Mouse (Mus musculus) thymus, postnatal 36 days (tissue): ENCODE data around the gene Nubp2.

Source experiments
- DNase-seq, 2 experiments: peaks; one replicate each; pipeline ENCODE4 v3.0.0; 2022; ENCODE audit warnings: mixed read lengths in 2 of 2

Nubp2 gene

DNA sequence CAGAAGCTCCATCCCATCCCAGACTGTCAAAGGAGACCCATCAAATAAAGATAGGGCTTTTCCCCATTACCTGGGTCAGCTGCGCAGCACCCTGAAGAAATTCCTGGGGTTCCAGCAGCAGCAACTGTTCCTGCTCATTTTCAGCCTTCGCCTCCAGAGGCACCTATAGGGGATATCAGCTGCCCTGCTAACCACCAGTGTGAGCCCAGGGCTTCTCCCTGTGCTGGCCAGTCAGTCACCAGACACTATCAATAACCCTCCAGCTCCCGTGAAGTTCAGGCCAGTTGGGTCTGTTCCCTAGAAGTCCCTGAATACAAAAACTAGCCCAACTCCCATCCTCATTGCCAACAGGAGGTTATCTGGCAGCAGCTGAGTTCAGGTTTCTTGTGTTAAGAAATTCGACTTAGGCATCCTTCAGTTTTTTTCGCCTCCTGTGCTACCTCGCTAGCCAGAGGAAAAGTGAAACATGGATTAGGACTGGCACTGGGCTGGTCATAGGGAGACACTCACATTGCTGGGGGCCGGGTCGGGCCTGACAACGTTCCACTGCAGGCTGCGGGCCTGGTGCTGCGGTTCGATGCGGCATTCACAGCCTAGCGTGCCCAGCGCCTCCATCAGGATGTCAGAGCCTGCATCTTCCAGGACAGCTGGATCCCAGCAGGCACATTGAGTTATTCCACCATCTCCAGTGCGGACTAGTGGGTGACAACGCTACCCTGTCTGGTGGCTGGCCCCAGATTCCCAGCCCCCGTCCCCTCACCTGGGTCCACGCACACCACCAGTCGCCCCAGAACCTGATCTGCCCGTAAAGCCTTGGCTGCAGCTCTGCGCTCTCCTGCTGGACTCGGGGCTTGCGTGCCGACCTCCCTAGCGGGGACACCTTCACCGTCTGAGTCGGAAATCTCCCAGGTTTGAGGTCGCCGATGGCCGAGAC, 8.2 kb upstream of the Nubp2 start:
- no peak for DNase-seq

- no peak for DNase-seq
Observed at GRCm38 (mm10) chr17:24893276-24893675, 7.1 kb upstream of the Nubp2 start.

DNA sequence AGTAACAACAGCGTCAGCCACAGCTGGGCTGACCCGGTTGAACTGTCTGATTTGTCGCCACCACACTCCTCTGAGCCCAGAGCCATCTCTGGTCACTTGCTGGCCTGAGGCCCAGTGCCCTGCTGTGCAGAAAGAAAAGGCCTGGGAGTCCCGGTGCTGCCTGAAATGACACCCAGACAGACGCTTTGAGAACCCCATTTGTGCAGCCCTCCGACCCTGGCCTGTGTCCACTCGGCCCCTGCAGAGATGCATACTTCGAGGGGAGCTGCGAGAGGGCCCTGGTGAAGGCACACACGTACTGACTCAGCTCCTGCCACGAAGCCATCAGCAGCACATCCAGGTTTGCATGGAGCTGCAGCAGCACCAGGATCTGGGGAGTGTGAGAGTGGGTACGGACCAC, 6.6 kb upstream of the Nubp2 start:
- DNase-seq, result no peak

- DNase-seq, result no peak
Observed at GRCm38 (mm10) chr17:24891321-24891720, 5.2 kb upstream of the Nubp2 start.

- DNase-seq, result no peak
Observed at GRCm38 (mm10) chr17:24890151-24891092, 4.3 kb upstream of the Nubp2 start.

- DNase-seq, result no peak
Observed at GRCm38 (mm10) chr17:24888862-24889261, 2.7 kb upstream of the Nubp2 start.

DNA sequence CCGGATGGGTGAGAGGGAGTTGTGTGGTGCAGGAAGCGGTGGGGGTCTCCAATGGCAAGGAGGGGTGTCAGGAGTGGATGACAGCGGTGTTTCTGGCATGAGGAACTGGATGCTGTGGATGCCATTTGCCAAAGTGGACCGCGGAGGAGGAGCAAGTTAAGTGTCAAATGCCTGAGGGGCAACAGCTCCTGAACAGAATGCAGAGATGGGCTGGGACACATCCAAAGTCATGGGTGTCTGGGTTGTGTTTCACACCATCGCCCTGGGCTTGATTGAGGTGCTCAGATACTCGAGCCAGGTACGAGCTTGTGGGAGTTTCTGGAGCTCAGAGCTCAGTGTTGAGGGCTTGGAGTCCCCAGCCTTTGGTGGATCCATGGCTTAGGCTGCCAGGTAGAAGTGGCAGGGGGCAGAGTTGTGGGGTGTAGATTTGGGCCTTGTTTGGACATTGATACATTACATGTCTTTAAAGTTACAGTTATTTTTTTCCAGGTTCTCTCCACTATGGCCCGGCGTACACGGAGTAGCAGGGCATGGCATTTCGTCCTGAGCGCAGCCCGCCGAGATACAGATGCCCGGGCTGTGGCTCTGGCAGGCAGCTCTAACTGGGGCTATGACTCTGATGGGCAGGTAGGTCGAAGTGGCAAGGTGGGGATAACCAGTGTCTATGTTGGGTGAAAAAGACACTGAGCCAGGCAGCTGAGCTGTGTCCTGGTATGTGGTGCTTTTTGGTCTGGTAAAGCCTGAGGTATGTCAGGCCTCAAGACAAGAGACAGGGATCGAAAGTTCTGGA, 1.3 kb upstream of the Nubp2 start:
- no peak for DNase-seq

GRCm38 (mm10) chr17:24886932-24887271, 753 bp upstream of the Nubp2 start:
- DNase-seq, result no peak

- no peak for DNase-seq
Observed at GRCm38 (mm10) chr17:24885356-24886133, 604 bp downstream of the Nubp2 start.

GRCm38 (mm10) chr17:24884391-24884790, 1.8 kb downstream of the Nubp2 start:
- DNase-seq, result no peak

GRCm38 (mm10) chr17:24881738-24882440, 4.3 kb downstream of the Nubp2 start:
- DNase-seq, result peak in 1 of 2 experiments; percentile 32

GRCm38 (mm10) chr17:24878531-24878930, 7.6 kb downstream of the Nubp2 start:
- no peak for DNase-seq

DNA sequence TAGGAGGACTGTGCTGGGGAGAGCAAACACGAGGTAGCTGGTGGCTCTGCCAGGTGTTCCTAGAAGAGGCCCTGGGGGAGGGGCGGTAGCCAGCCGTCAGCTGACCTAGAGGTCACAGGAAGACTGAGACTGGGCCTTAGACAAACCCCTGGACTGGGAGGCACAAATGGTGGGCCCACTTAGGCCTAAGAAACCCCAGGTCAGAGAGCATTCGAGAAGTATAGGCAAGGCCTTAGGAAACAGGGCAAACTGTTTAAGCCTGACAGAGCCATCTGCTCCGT, 8.1 kb downstream of the Nubp2 start:
- peak; percentile 40 to 67 for DNase-seq

DNA sequence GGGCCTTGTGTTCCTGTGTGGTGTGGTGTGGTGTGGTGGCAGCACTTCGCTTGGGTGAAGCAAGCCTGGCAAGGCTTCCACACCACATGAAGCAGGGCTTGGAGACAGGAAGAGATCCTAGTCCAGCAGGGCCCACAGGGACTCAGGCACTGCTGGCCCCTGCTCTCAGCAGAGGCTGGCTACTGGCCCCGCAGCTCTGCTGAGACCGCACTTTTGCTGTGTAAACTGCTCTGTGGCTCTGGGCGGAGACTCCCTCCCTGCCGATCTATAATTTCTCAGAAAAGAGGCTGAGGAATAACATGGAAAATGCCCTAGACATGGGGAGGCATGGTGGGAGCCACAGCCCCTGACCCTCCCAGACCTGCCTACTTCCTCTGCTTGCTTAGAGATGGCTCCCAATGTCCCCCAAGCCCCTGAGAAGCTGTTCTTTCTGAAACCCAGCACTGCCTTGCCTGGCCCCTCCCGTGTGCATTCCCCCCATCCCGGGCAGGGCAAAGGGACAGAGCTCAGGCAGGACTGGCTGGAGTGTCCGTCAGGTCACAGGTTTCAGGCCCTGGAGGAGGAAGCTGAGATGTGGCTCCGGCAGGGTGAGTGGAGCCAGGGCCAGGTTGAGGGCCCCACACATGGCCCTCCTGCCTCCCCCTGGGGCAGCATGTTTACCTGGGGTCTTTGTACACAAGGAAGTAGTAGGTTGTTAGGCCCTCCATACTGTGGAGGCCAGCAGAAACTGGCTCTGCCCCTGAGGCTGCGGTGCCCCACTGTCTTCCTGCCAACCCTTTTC, 8.6 kb downstream of the Nubp2 start:
- no peak for DNase-seq

DNA sequence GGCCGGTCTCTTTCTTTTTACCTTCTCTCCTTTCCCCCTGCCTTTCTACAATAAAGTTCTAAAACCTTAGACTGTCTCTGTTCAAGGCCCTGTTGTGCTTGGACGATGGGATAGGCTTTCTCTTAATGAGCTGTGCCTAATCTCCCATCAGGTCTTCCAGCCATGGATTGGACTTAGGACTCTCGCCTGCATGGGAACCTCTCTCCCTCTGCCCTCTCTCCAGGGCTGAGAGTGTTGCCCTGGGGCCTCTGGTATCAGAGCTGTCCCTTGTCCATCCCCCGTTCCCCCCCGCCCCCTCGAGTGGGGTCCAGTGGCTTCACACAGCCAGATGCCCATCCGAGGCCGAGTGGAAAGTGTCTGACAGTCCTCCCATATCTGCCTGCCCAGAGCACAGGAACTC, 11.2 kb downstream of the Nubp2 start:
- no peak for DNase-seq

GRCm38 (mm10) chr17:24874405-24874745, 11.8 kb downstream of the Nubp2 start:
- DNase-seq, result no peak

- DNase-seq, result no peak
Observed at GRCm38 (mm10) chr17:24873695-24874404, 12.3 kb downstream of the Nubp2 start.

DNA sequence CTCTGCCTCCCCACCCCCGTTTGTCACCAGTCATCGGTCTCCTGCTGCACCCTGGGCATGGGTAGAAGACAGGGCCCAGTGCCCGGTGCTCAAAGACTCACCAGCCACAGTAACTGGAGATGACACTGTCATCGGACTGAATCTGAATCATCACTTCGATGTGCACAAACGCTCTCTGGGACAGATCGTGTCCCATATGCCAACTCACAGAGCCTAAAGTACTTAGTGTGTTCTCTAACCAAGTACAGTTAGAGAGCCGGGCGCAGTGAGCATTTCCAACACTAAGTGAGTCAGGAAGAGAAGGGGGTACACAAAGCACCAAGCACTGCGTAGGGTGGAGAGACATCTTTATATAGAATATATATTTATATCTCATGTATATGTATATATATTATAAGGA, 18.2 kb downstream of the Nubp2 start:
- no peak for DNase-seq

GRCm38 (mm10) chr17:24865776-24866175, 20.4 kb downstream of the Nubp2 start, which contains the start of gene Igfals:
Gene Igfals (plus strand): TSS chr17:24865997.
- DNase-seq, result no peak

DNA sequence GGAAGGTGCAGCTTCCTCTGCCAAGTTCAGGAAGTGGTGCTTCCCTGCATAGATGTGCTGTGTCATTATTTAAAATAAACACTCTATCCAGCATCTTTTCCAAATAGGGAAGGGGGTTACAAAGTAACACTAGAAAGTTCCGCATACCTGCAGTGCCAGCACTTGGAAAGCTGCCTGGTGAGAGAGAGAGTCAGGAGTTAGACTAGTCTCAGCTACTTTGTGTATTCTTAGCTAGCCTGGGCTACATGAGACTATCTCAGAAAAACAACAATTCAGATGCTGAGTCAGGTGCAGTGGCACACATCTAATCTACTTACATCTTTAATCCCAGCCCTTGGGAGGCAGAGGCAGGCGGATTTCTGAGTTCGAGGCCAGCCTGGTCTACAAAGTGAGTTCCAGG, 24.4 kb downstream of the Nubp2 start:
- DNase-seq, result no peak
